Mouse (Mus musculus): ENCODE results near the gene Lpin3. TPM values are rescaled to one million over a fixed set of nuclear protein-coding genes. Genes with fewer than 3 reads are reported as not detected.
A peak's percentile ranks its signal among the peaks of the same experiment; 100 is the strongest.

Lpin3 gene
- polyA plus RNA-seq, 1 experiment from 2014 or later = 2.3 TPM

GRCm38 (mm10) chr2:160865266-160865665, 15.2 kb upstream of the Lpin3 start:
- peak; percentile 50 for DNase-seq (ENCODE audit: low read depth, low spot score)
- no peak for TF ChIP-seq CTCF (IDR thresholded peaks at IDR 0.05)
- CTCF ChIA-PET = interaction anchor here (2.2 kb wide), 1 partner anchor 19 kb away, joined by 6 read pairs; no protein-coding TSS in a partner anchor
- peak; percentile 17 for ATAC-seq
- in situ Hi-C loops (cut with MboI; ENCODE audit: low pct_unique_long_range_greater_than_20kb) = no loop called here
- POLR2A ChIA-PET = no interaction called here
- H3K27me3 ChIP-seq = no peaks in the 10 kb centered on the region

- CTCF ChIA-PET = interaction anchor here (1.0 to 1.5 kb wide), 2 partner anchors 9 to 11 kb away, joined by 4 read pairs; no protein-coding TSS in a partner anchor
- DNase-seq (ENCODE audit: low read depth, low spot score) = no peak
- POLR2A ChIA-PET = interaction anchor here (0.9 to 1.0 kb wide), 2 partner anchors 9 to 63 kb away, joined by 3 read pairs; no protein-coding TSS in a partner anchor
- ATAC-seq = no peak
- no peak for TF ChIP-seq CTCF (IDR thresholded peaks at IDR 0.05)
- in situ Hi-C loops (cut with MboI; ENCODE audit: low pct_unique_long_range_greater_than_20kb) = no loop called here
- no peaks in the 10 kb centered on the region for H3K27me3 ChIP-seq
Observed at GRCm38 (mm10) chr2:160869446-160869845, 11.0 kb upstream of the Lpin3 start.

GRCm38 (mm10) chr2:160871310-160871709, 9.2 kb upstream of the Lpin3 start:
- ChIA-PET POLR2A (no interaction called here), CTCF (interaction anchor here (1.9 kb wide), 1 partner anchor 11 kb away, joined by 4 read pairs; no protein-coding TSS in a partner anchor)
- ATAC-seq (no peak), DNase-seq (ENCODE audit: low read depth, low spot score) (no peak)
- no peak for TF ChIP-seq CTCF (IDR thresholded peaks at IDR 0.05)
- no peaks in the 10 kb centered on the region for H3K27me3 ChIP-seq
- in situ Hi-C loops (cut with MboI; ENCODE audit: low pct_unique_long_range_greater_than_20kb) = no loop called here

- DNase-seq (ENCODE audit: low read depth, low spot score) (no peak), ATAC-seq (peak; percentile 90)
- TF ChIP-seq CTCF (IDR thresholded peaks at IDR 0.05) = no peak
- ChIA-PET POLR2A (interaction anchor here (1.3 kb wide), 1 partner anchor 12 kb away, joined by 3 read pairs; no protein-coding TSS in a partner anchor), CTCF (interaction anchor here (1.3 kb wide), 1 partner anchor 23 kb away, joined by 4 read pairs; no protein-coding TSS in a partner anchor)
- in situ Hi-C loops (cut with MboI; ENCODE audit: low pct_unique_long_range_greater_than_20kb) = no loop called here
- no peaks in the 10 kb centered on the region for H3K27me3 ChIP-seq
Observed at GRCm38 (mm10) chr2:160872395-160872794, 8.1 kb upstream of the Lpin3 start.

- ChIA-PET CTCF (interaction anchor here (0.9 to 1.3 kb wide), 3 partner anchors 12 to 112 kb away, joined by 3 to 4 read pairs (median 4); no protein-coding TSS in a partner anchor), POLR2A (interaction anchor here (0.6 to 1.3 kb wide), 2 partner anchors 12 to 69 kb away, joined by 3 read pairs; no protein-coding TSS in a partner anchor)
- ATAC-seq = peak; percentile 96
- H3K27me3 ChIP-seq = no peaks in the 10 kb centered on the region
- in situ Hi-C loops (cut with MboI; ENCODE audit: low pct_unique_long_range_greater_than_20kb) = no loop called here
- no peak for TF ChIP-seq CTCF (IDR thresholded peaks at IDR 0.05)
- DNase-seq (ENCODE audit: low read depth, low spot score) = peak; percentile 57
Observed at GRCm38 (mm10) chr2:160872890-160873382, 7.5 kb upstream of the Lpin3 start, which contains the start of gene Zhx3. TSS of gene Zhx3 (minus strand) at chr2:160872998.

GRCm38 (mm10) chr2:160874231-160874877, 6.1 kb upstream of the Lpin3 start:
- H3K27me3 ChIP-seq = no peaks in the 10 kb centered on the region
- no peak for ATAC-seq
- ChIA-PET CTCF (interaction anchor here (0.9 to 2.4 kb wide), 3 partner anchors 10 to 114 kb away, joined by 3 to 14 read pairs (median 4); no protein-coding TSS in a partner anchor), POLR2A (no interaction called here)
- TF ChIP-seq CTCF (IDR thresholded peaks at IDR 0.05) = no peak
- in situ Hi-C loops (cut with MboI; ENCODE audit: low pct_unique_long_range_greater_than_20kb) = no loop called here
- DNase-seq (ENCODE audit: low read depth, low spot score) = no peak

GRCm38 (mm10) chr2:160876115-160876514, 4.4 kb upstream of the Lpin3 start:
- no peaks in the 10 kb centered on the region for H3K27me3 ChIP-seq
- in situ Hi-C loops (cut with MboI; ENCODE audit: low pct_unique_long_range_greater_than_20kb) = no loop called here
- ATAC-seq (no peak), DNase-seq (ENCODE audit: low read depth, low spot score) (no peak)
- POLR2A ChIA-PET = interaction anchor here (0.9 kb wide), 1 partner anchor 146 kb away, joined by 3 read pairs; the partner anchor contains the start of gene Plcg1
- TF ChIP-seq CTCF (IDR thresholded peaks at IDR 0.05) = peak; percentile 63
- CTCF ChIA-PET = interaction anchor here (0.9 to 2.4 kb wide), 7 partner anchors 9 to 146 kb away, joined by 3 to 14 read pairs (median 3); partner anchors contain the start of gene Plcg1

GRCm38 (mm10) chr2:160881462-160882101, 1.1 kb downstream of the Lpin3 start:
- ATAC-seq (no peak), DNase-seq (ENCODE audit: low read depth, low spot score) (no peak)
- CTCF ChIA-PET = interaction anchor here (0.8 to 5.6 kb wide), 5 partner anchors 11 to 153 kb away, joined by 3 to 60 read pairs (median 4); partner anchors contain the start of gene Plcg1
- no peaks in the 10 kb centered on the region for H3K27me3 ChIP-seq
- in situ Hi-C loops (cut with MboI; ENCODE audit: low pct_unique_long_range_greater_than_20kb) = loop anchor here (5.0 kb wide), 1 partner anchor 279 kb away; no protein-coding TSS in a partner anchor
- POLR2A ChIA-PET = interaction anchor here (1.1 kb wide), 2 partner anchors 147 to 152 kb away, joined by 3 to 5 read pairs; no protein-coding TSS in a partner anchor
- no peak for TF ChIP-seq CTCF (IDR thresholded peaks at IDR 0.05)

GRCm38 (mm10) chr2:160882436-160882835, 2.0 kb downstream of the Lpin3 start:
- DNase-seq (ENCODE audit: low read depth, low spot score) = no peak
- no peak for ATAC-seq
- POLR2A ChIA-PET = interaction anchor here (1.1 kb wide), 2 partner anchors 147 to 152 kb away, joined by 3 to 5 read pairs; no protein-coding TSS in a partner anchor
- no peak for TF ChIP-seq CTCF (IDR thresholded peaks at IDR 0.05)
- in situ Hi-C loops (cut with MboI; ENCODE audit: low pct_unique_long_range_greater_than_20kb) = loop anchor here (5.0 kb wide), 1 partner anchor 280 kb away; no protein-coding TSS in a partner anchor
- CTCF ChIA-PET = interaction anchor here (0.8 to 5.6 kb wide), 3 partner anchors 11 to 154 kb away, joined by 3 to 60 read pairs (median 4); partner anchors contain the start of gene Plcg1
- H3K27me3 ChIP-seq = no peaks in the 10 kb centered on the region

GRCm38 (mm10) chr2:160883912-160884311, 3.4 kb downstream of the Lpin3 start:
- TF ChIP-seq CTCF (IDR thresholded peaks at IDR 0.05) = no peak
- DNase-seq (ENCODE audit: low read depth, low spot score) = no peak

More at GRCm38 (mm10) chr2:160883912-160884311, 3.4 kb downstream of the Lpin3 start:
- CTCF ChIA-PET = interaction anchor here (0.8 to 5.6 kb wide), 18 partner anchors 8 to 282 kb away, joined by 3 to 60 read pairs (median 6); partner anchors contain the start of gene Plcg1
- in situ Hi-C loops (cut with MboI; ENCODE audit: low pct_unique_long_range_greater_than_20kb) = loop anchor here (5.0 kb wide), 1 partner anchor 282 kb away; no protein-coding TSS in a partner anchor
- POLR2A ChIA-PET = no interaction called here
- no peak for ATAC-seq
- H3K27me3 ChIP-seq = no peaks in the 10 kb centered on the region
